Mouse (Mus musculus) stomach, postnatal 0 days (tissue): ENCODE measurements around the gene Gli2. TPM values are rescaled to one million over a fixed set of nuclear protein-coding genes. Genes with fewer than 3 reads are reported as not detected.

ENCODE experiments used
- ATAC-seq: fragments of 200-750 bp; cut with Nextera tagmentation; 2 replicates; pipeline ENCODE4 v1.8.0; 2017; ENCODE audit not compliant: low FRiP score, low TSS enrichment
- DNase-seq: peaks from one replicate; pipeline ENCODE4 v3.0.0-alpha.2; 2016; ENCODE audit warnings: low spot score
- H3K27ac ChIP-seq: fragments of 300-500 bp; sonication (generic); replicated peaks from 2 replicates; pipeline ENCODE4 v1.5.1; 2014; ENCODE audit warnings: mild to moderate bottlenecking, control low read depth
- H3K27me3 ChIP-seq: fragments of 300-500 bp; sonication (generic); 2 replicates; pipeline ENCODE4 v1.6.1; 2014; ENCODE audit warnings: low read length; ENCODE audit not compliant: control insufficient read depth, insufficient read depth
- H3K36me3 ChIP-seq: fragments of 300-500 bp; sonication (generic); 2 replicates; pipeline ENCODE4 v1.6.1; 2014; ENCODE audit warnings: low read length, mixed read lengths; ENCODE audit not compliant: control insufficient read depth, insufficient read depth
- H3K4me1 ChIP-seq: fragments of 300-500 bp; sonication (generic); replicated peaks from 2 replicates; pipeline ENCODE4 v1.6.1; 2014; ENCODE audit warnings: antibody characterized with exemption; ENCODE audit not compliant: control insufficient read depth, insufficient read depth
- H3K4me2 ChIP-seq: fragments of 300-500 bp; sonication (generic); replicated peaks from 2 replicates; pipeline ENCODE4 v1.6.1; 2014; ENCODE audit warnings: low read depth, mild to moderate bottlenecking, control low read depth, moderate library complexity
- H3K4me3 ChIP-seq: fragments of 300-500 bp; sonication (generic); 2 replicates; pipeline ENCODE4 v1.5.1; 2014; ENCODE audit warnings: low read depth, low read length, control low read depth
- H3K9ac ChIP-seq: fragments of 300-500 bp; sonication (generic); 2 replicates; pipeline ENCODE4 v1.6.1; 2014; ENCODE audit warnings: mild to moderate bottlenecking, low read length, control low read depth, mixed read lengths
- H3K9me3 ChIP-seq: fragments of 300-500 bp; sonication (generic); 2 replicates; pipeline ENCODE4 v1.6.1; 2016; ENCODE audit warnings: low read length; ENCODE audit not compliant: control insufficient read depth
- CTCF ChIP-seq: IDR thresholded peaks from 2 replicates; pipeline ENCODE4 v1.5.1; 2016; ENCODE audit warnings: antibody characterized with exemption, low read depth, mild to moderate bottlenecking, moderate library complexity
- EP300 ChIP-seq: optimal IDR thresholded peaks from 2 replicates; pipeline ENCODE3; 2016; ENCODE audit warnings: antibody characterized with exemption
- WGBS: fragments of 180-500 bp; shearing (Covaris S2); extraction: QIAGEN DNeasy Blood & Tissue Kit; methylation state at CpG from one replicate; pipeline ENCODE4 v1.1.7; 2014; 5-methylcytosine and 5-hydroxymethylcytosine counted together
- polyA plus RNA-seq: library from polyadenylated mRNA; unstranded; fragments of >200 nt; fragmentation: Nextera tagmentation; extraction: Ambion mirVana; gene quantifications from 2 replicates; pipeline ENCODE4 v1.2.1, GENCODE M21; 2015

Gli2 gene
- polyA plus RNA-seq, 1 experiment from 2014 or later, result 2.0 TPM

DNA sequence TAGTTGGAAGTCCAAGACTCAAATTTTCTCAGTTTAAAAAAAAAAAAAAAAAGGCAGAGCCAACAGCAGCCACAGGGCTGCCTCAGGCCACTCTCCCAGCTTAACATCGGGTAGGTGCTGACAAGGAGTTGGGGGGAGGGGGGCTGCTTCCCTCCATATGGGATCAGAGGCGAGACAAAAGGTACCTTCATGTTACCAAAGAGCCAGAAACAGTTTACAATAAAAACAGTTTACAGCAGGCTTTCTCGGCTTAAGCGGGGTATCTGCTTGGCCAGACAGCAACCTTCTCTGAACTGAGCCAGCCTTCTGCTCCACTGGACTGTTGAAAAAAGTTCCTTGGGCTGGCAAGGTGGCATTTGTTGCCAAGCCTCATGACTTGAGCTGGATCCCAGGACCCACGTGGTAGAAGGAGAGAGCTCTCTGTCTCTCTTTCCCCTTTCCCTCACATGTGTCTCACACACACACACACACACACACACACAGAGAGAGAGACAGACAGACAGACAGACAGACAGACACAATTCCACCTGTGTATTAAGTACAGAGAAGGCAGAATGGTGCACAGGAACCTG is 113.1 kb downstream of the Gli2 start:
- no peaks in the 10 kb centered on the region for H3K36me3 ChIP-seq
- H3K27me3 ChIP-seq, result no peaks in the 10 kb centered on the region
- ATAC-seq (no peak), DNase-seq (no peak)
- WGBS, result 51% methylated on average over 5 of the region's 5 CpGs
- H3K9me3 ChIP-seq, result no peaks in the 10 kb centered on the region
- no peak overlapping the region for H3K4me3 ChIP-seq
- TF ChIP-seq EP300 (no peak), CTCF (no peak)
- H3K4me1 ChIP-seq, result no peaks in the 10 kb centered on the region
- no peak overlapping the region for H3K27ac ChIP-seq
- H3K4me2 ChIP-seq, result no peak overlapping the region
- H3K9ac ChIP-seq, result no peak overlapping the region

DNA sequence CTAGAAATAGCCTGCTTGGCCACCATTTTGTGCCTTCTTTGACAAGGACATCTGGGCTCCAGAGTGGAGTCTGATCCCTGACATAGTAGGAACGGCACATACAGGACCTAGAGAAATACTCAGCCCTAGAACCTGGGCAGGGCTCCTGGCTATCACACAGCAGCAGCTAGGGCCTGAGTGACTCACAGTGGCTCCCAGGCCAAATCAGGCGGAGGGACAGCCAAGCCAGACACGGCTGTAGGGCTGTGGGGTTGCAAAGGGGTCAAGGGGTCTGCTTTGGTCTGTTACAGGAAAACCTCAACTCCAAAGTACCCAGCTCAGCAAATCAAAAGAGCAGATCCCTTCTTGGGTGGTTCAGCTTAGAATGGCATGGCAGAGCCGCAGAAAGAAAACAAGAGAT is 115.2 kb downstream of the Gli2 start:
- H3K27ac ChIP-seq, result no peak overlapping the region
- no peaks in the 10 kb centered on the region for H3K9me3 ChIP-seq
- no peak overlapping the region for H3K9ac ChIP-seq
- 62% methylated on average over 4 of the region's 4 CpGs for WGBS
- no peaks in the 10 kb centered on the region for H3K27me3 ChIP-seq
- H3K4me2 ChIP-seq, result no peak overlapping the region
- ATAC-seq, result no peak
- H3K4me1 ChIP-seq, result no peaks in the 10 kb centered on the region
- no peak for TF ChIP-seq EP300
- TF ChIP-seq CTCF, result no peak
- no peak overlapping the region for H3K4me3 ChIP-seq
- no peaks in the 10 kb centered on the region for H3K36me3 ChIP-seq
- DNase-seq, result no peak

DNA sequence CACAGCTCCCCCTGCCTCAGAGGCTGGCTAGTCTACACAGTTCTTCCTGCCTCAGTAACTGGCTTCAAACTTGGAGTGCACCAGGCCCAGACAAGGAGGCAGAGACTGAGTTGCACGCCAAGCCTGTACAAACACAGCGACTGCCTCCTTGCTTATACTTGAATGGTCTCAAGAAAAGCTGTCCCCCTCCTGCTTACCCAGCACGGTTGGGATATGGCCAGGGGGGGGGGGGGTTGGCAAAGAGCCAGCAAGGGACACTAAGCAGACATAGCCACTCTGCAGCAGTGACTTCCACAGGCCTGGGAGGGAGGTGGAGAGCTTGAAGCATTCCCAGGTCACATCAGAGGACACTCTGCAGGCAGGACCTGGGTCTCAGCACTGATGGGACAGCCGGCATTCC is 117.3 kb downstream of the Gli2 start:
- 10% methylated on average over 4 of the region's 4 CpGs for WGBS
- DNase-seq (peak; percentile 35), ATAC-seq (peak; percentile 57; the same call in 1 of the 2 replicates)
- Histone ChIP-seq H3K9ac (no peak overlapping the region), H3K4me2 (no peak overlapping the region), H3K4me3 (no peak overlapping the region), H3K36me3 (no peaks in the 10 kb centered on the region), H3K9me3 (no peaks in the 10 kb centered on the region), H3K27me3 (no peaks in the 10 kb centered on the region), H3K4me1 (no peaks in the 10 kb centered on the region), H3K27ac (0 out of 2 replicates have a peak overlapping the region, but pooled peaks have one; percentile 18)
- TF ChIP-seq EP300 (no peak), CTCF (peak; percentile 19)

DNA sequence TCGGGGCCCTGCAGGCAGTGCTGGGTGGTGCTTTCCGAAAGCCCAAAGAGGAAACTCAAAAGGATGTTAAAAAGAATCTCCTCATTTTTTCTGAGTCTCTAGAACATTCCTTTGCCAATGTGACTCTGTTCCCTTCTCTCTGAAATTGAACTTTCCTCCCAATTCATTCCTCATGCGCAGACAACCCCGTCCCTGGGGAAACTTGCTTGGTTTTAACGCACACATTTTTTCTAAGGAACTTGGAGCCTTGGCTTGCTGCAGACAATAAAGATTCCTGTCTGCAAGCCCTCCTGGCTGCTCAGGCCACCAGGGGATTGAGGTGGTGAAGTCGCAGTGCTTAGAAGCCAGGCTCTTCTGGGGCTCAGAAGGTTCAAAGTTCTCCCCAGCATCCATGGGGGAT is 117.9 kb downstream of the Gli2 start:
- no peak overlapping the region for H3K27ac ChIP-seq
- DNase-seq (no peak), ATAC-seq (no peak)
- no peak overlapping the region for H3K9ac ChIP-seq
- no peak overlapping the region for H3K4me2 ChIP-seq
- WGBS, result 49% methylated on average over 6 of the region's 6 CpGs
- H3K4me3 ChIP-seq, result no peak overlapping the region
- no peaks in the 10 kb centered on the region for H3K36me3 ChIP-seq
- TF ChIP-seq CTCF (no peak), EP300 (no peak)
- H3K27me3 ChIP-seq, result no peaks in the 10 kb centered on the region
- no peaks in the 10 kb centered on the region for H3K4me1 ChIP-seq
- H3K9me3 ChIP-seq, result no peaks in the 10 kb centered on the region

DNA sequence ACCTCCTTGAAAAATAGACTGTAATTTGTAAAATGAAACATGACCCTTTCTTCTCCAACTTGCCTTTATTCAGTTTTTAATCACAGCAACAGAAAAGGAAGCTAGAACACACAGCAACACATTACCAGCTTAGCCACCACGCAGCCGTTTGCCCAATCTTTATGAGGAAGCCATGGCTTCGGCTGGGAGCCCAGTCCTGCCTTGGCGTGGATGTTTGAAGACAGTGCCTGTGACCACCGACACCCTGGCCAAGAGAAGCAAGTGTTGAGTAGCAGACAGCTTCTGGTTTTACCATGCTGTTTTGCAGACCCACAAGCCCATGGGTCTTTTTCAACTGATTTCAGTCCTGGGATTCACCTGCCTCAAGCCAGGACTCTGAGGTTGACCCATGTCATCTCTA is 121.3 kb downstream of the Gli2 start:
- no peak overlapping the region for H3K9ac ChIP-seq
- H3K4me2 ChIP-seq, result no peak overlapping the region
- no peak for DNase-seq
- ATAC-seq, result no peak
- no peak for TF ChIP-seq EP300
- TF ChIP-seq CTCF, result no peak
- H3K36me3 ChIP-seq, result no peaks in the 10 kb centered on the region
- no peaks in the 10 kb centered on the region for H3K27me3 ChIP-seq
- no peak overlapping the region for H3K4me3 ChIP-seq
- no peaks in the 10 kb centered on the region for H3K9me3 ChIP-seq
- WGBS, result 91% methylated on average over 5 of the region's 5 CpGs
- H3K4me1 ChIP-seq, result no peaks in the 10 kb centered on the region
- no peak overlapping the region for H3K27ac ChIP-seq

DNA sequence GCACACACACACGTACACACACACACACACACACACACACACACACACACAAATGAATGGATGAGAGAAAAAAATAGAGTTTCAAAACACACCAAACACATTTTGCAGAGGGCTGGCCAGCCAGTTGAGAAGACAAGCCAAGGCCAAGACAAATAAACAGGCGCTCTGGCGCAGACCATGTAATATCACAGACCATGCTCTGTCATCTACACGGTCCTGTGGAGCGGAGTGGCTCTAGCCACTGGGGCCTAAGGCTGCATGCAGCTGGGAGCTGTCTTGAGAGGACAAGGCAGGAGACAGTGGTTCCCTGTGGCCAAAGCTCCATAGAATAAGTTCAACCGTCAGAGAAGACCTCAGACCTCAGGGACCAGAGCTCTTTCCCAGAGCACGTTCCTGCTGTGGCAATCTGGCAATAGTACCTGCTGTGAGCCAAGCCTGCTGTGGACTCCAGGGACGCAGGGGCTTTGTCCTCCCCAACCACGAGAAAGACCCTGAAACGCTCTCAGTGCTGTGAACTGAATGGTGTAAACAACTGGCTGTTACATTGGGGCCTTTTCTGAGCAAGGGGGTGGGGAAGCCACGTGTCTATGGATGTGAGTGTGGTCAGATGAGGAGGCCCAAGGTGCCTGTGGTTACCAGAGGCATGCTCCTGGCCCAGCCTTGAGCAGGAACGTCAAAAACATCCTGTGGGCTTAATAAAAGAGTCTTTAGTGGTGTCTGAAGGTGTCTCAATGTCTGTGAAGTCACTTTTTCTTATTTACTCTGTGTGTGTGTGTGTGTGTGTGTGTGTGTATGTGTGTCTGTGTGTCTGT is 125.7 kb downstream of the Gli2 start:
- Histone ChIP-seq H3K4me3 (no peak overlapping the region), H3K4me2 (no peak overlapping the region), H3K36me3 (no peaks in the 10 kb centered on the region), H3K9me3 (no peaks in the 10 kb centered on the region), H3K27me3 (no peaks in the 10 kb centered on the region), H3K4me1 (no peaks in the 10 kb centered on the region), H3K27ac (no peak overlapping the region), H3K9ac (no peak overlapping the region)
- 54% methylated on average over 12 of the region's 12 CpGs for WGBS
- TF ChIP-seq EP300, result no peak
- no peak for TF ChIP-seq CTCF
- ATAC-seq (0 out of 2 replicates have a peak, but pooled peaks have one; percentile 35), DNase-seq (no peak)
